Mouse (Mus musculus): Measurements from ENCODE around the gene Tbxa2r.

Gene Tbxa2r

GRCm38 (mm10) chr10:81300352-81300907 is 28.1 kb upstream of the Tbxa2r start:
- peak; percentile 69 to 90 for DNase-seq

GRCm38 (mm10) chr10:81301321-81301720 is 27.2 kb upstream of the Tbxa2r start:
- no peak for DNase-seq

- no peak for DNase-seq
Observed at GRCm38 (mm10) chr10:81302288-81302687, 26.2 kb upstream of the Tbxa2r start.

GRCm38 (mm10) chr10:81302781-81303218 is 25.7 kb upstream of the Tbxa2r start:
- peak; percentile 47 to 64 for DNase-seq

- DNase-seq, result peak in 1 of 2 experiments; percentile 42
Observed at GRCm38 (mm10) chr10:81303258-81303657, 25.3 kb upstream of the Tbxa2r start.

- DNase-seq, result no peak
Observed at GRCm38 (mm10) chr10:81303761-81304160, 24.8 kb upstream of the Tbxa2r start.

- peak in 1 of 2 experiments; percentile 54 for DNase-seq
Observed at GRCm38 (mm10) chr10:81304597-81305238, 23.8 kb upstream of the Tbxa2r start.

- no peak for DNase-seq
Observed at GRCm38 (mm10) chr10:81305663-81306062, 22.9 kb upstream of the Tbxa2r start.

- DNase-seq, result no peak
Observed at GRCm38 (mm10) chr10:81306173-81306668, 22.3 kb upstream of the Tbxa2r start.

GRCm38 (mm10) chr10:81306837-81307682 is 21.5 kb upstream of the Tbxa2r start:
- no peak for DNase-seq

GRCm38 (mm10) chr10:81309571-81309970 is 19.0 kb upstream of the Tbxa2r start:
- DNase-seq, result no peak

GRCm38 (mm10) chr10:81313581-81313980 is 14.9 kb upstream of the Tbxa2r start:
- DNase-seq, result peak in 1 of 2 experiments; percentile 46

GRCm38 (mm10) chr10:81314201-81314600 is 14.3 kb upstream of the Tbxa2r start:
- no peak for DNase-seq

GRCm38 (mm10) chr10:81315587-81315986 is 12.9 kb upstream of the Tbxa2r start:
- DNase-seq, result no peak

GRCm38 (mm10) chr10:81316338-81317060 is 12.0 kb upstream of the Tbxa2r start:
- peak; percentile 58 to 66 for DNase-seq

GRCm38 (mm10) chr10:81317273-81317672 is 11.3 kb upstream of the Tbxa2r start:
- DNase-seq, result peak; percentile 72 to 87

- DNase-seq, result peak; percentile 57 to 80
Observed at GRCm38 (mm10) chr10:81318589-81319329, 9.8 kb upstream of the Tbxa2r start.

GRCm38 (mm10) chr10:81319330-81319699 is 9.2 kb upstream of the Tbxa2r start:
- DNase-seq, result peak in 1 of 2 experiments; percentile 59

GRCm38 (mm10) chr10:81319741-81320549 is 8.6 kb upstream of the Tbxa2r start:
- peak; percentile 98 for DNase-seq

GRCm38 (mm10) chr10:81320550-81321347 is 7.8 kb upstream of the Tbxa2r start, which contains the start of gene Cactin:
Gene Cactin (plus strand): TSS chr10:81321103.
- peak; percentile 100 for DNase-seq

Data from kidney, postnatal 25 days (tissue).